Mouse (Mus musculus): ENCODE measurements around the gene Zfp868.
"Not testable (repeated sequence)": the region's sequence is repeated elsewhere in the genome, so short reads cannot be mapped to it uniquely, and the experiment has no call there.

Zfp868 gene

DNA sequence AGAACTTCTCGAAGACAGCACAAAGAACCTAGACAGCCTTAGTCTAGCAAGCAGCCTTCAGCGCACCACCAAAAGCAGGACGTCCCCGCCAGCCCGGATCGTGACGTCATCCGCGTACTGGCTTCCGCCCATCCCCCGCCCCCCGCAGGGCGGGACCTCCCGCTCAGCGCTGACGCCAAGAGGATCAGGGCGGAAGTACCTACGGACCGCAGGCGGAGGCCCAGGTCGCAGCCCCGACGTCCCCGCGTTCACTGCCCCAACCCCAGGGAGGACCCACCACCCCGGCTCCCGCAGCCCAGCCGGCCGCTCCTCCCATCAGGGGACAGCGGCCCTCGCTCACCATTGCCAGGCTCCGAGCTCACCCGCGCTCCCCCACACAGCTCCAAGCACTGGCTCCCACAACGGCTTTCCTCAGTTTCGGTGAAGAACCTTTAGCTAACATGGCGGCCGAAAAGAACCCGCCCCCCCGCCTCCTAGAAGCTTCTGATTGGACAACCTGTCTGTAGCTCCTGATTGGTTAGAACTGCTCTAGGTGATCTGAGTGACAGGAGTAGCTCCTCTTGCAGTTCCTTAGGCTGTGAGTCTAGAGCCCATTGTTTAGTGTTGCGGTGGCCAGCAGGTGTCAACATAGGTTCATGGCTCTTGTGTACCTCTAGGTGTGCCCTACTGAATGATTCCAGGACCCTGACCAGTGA is at the start of gene Zfp868:
TSS of gene Zfp868 (minus strand) at position 454 of the 695 bp plus-strand sequence.
- H3K36me3 ChIP-seq (ENCODE audit: control insufficient read depth, insufficient read depth, low read length, poor library complexity, severe bottlenecking), result no peaks in the 10 kb centered on the region
- H3K27me3 ChIP-seq (ENCODE audit: control insufficient read depth, insufficient read depth, low read length, poor library complexity, severe bottlenecking), result no peaks in the 10 kb centered on the region
- peak; percentile 99 for DNase-seq (ENCODE audit: low read depth, low spot score)

DNA sequence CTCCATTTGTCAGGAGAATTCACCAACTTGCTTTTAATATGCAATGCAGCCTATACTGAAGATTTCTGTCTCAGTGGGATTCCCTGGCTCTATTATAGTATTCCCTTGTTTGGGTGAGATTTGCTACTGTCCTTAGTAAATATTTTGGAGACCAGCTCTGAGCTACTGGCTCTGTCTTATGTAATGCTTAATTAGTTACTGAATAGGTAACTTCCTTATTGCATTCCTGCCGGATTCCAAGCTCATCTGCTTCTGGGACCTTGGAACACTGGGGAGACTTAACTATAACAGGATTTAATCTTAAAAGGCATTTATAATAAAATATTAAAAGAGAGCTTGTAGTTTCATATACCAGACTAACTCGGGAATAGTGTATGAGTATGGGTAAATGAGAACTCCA is 39.7 kb upstream of the Zfp868 start:
- not testable (repeated sequence) for DNase-seq (ENCODE audit: low read depth, low spot score); H3K36me3 ChIP-seq (ENCODE audit: control insufficient read depth, insufficient read depth, low read length, poor library complexity, severe bottlenecking); H3K27me3 ChIP-seq (ENCODE audit: control insufficient read depth, insufficient read depth, low read length, poor library complexity, severe bottlenecking)

- Histone ChIP-seq H3K27me3 (ENCODE audit: control insufficient read depth, insufficient read depth, low read length, poor library complexity, severe bottlenecking) (no peaks in the 10 kb centered on the region), H3K36me3 (ENCODE audit: control insufficient read depth, insufficient read depth, low read length, poor library complexity, severe bottlenecking) (no peaks in the 10 kb centered on the region)
- DNase-seq (ENCODE audit: low read depth, low spot score), result no peak
These were observed 35.9 kb upstream of the Zfp868 start for GRCm38 (mm10) chr8:69661294-69661693.

DNA sequence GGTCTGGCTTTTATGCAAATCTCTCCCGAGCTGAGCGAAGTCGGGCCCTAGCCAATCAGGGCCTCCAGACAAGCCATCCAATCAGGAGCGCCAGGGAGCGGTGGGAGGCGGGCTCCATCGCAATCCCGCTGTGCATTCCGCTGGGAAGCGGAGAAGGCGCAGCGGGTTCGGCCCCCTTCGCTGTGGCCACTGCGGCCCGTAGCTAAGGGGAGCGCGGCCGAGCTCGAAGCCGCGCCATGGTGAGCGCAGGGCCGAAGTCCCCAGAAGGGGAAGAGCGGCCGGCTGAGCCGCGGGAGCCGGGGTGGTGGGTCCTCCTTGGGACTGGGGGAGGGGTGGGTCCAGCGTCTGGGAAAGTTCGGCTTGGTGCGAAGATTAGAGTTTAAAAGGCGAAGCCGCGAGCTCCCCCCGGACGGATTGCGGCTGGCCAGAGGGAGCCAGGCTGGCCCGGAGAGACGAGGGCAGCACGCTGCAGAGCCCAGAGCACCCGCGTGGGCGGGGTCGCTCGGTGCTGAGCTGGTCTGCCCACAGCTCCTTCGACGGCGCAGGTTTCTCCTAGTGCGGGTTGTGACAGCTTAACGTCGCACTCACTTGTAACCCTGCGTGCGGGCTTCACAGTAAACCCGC is 29.1 kb upstream of the Zfp868 start, which contains the start of gene Zfp964:
TSS of gene Zfp964 (plus strand) at position 122 of the 624 bp plus-strand sequence.
- DNase-seq (ENCODE audit: low read depth, low spot score), result peak; percentile 87
- no peaks in the 10 kb centered on the region for H3K36me3 ChIP-seq (ENCODE audit: control insufficient read depth, insufficient read depth, low read length, poor library complexity, severe bottlenecking)
- no peaks in the 10 kb centered on the region for H3K27me3 ChIP-seq (ENCODE audit: control insufficient read depth, insufficient read depth, low read length, poor library complexity, severe bottlenecking)

GRCm38 (mm10) chr8:69653808-69654357 is 28.5 kb upstream of the Zfp868 start:
- no peak for DNase-seq (ENCODE audit: low read depth, low spot score)
- Histone ChIP-seq H3K27me3 (ENCODE audit: control insufficient read depth, insufficient read depth, low read length, poor library complexity, severe bottlenecking) (no peaks in the 10 kb centered on the region), H3K36me3 (ENCODE audit: control insufficient read depth, insufficient read depth, low read length, poor library complexity, severe bottlenecking) (no peaks in the 10 kb centered on the region)

GRCm38 (mm10) chr8:69618078-69618477 is 7.3 kb downstream of the Zfp868 start:
- H3K36me3 ChIP-seq (ENCODE audit: control insufficient read depth, insufficient read depth, low read length, poor library complexity, severe bottlenecking), result 0 out of 2 replicates have a peak, but pooled peaks cover 3% of the 10 kb centered on the region
- DNase-seq (ENCODE audit: low read depth, low spot score), result no peak
- no peaks in the 10 kb centered on the region for H3K27me3 ChIP-seq (ENCODE audit: control insufficient read depth, insufficient read depth, low read length, poor library complexity, severe bottlenecking)

DNA sequence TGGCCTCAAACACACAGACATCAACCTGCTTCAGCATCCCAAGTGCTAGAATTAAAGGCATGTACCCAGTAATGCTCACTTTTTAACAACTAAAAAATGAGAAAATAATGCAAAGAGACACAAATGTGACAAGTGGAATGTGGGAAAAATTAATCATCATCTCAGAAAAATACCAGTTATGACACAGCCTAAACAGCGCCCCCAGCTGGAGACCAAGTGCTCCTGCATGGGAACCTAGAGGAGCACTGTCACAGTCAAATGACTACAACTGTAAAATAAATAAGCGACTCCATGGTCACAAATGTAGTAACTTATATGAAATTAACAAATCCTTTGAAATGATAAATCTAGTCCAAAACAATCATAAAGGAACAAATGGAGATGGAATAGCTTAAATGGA is 10.7 kb downstream of the Zfp868 start:
- Histone ChIP-seq H3K36me3 (ENCODE audit: control insufficient read depth, insufficient read depth, low read length, poor library complexity, severe bottlenecking) (peaks cover 16% of the 10 kb centered on the region), H3K27me3 (ENCODE audit: control insufficient read depth, insufficient read depth, low read length, poor library complexity, severe bottlenecking) (no peaks in the 10 kb centered on the region)
- DNase-seq (ENCODE audit: low read depth, low spot score), result peak; percentile 44

GRCm38 (mm10) chr8:69597598-69597997 is 27.8 kb downstream of the Zfp868 start:
- H3K36me3 ChIP-seq (ENCODE audit: control insufficient read depth, insufficient read depth, low read length, poor library complexity, severe bottlenecking); H3K27me3 ChIP-seq (ENCODE audit: control insufficient read depth, insufficient read depth, low read length, poor library complexity, severe bottlenecking); DNase-seq (ENCODE audit: low read depth, low spot score): not testable (repeated sequence)

DNA sequence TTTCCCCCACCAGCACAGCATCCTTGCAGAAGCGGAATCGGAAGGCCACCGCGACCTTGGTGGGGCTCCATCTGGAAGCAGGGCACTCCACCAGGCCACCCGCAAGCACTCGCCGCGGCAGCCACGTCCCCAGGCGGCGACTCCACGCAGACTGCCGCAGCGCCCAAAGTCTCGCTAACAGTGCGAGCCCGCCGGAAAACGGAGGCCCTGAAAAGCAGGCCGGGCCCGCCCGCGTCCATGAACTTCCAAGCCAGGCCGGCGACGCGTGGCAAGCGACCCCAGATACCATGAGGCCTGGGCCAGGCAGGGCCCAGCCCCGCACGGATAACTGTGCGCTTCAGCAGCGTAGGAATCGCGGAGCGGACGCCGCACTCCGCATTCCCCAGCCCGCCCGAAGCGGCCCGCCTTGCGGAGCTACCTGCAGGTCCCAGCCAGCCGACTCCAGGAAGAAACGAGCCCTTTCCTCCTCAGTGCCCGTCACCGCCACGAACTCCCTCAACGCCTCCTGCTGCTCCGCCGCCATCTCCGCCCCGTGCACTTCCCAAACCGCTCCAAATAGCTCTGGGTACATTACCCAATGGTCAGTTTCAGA is 40.6 kb downstream of the Zfp868 start:
- Histone ChIP-seq H3K36me3 (ENCODE audit: control insufficient read depth, insufficient read depth, low read length, poor library complexity, severe bottlenecking) (no peaks in the 10 kb centered on the region), H3K27me3 (ENCODE audit: control insufficient read depth, insufficient read depth, low read length, poor library complexity, severe bottlenecking) (no peaks in the 10 kb centered on the region)
- DNase-seq (ENCODE audit: low read depth, low spot score), result no peak

GRCm38 (mm10) chr8:69584201-69584600 is 41.1 kb downstream of the Zfp868 start:
- not testable (repeated sequence) for H3K36me3 ChIP-seq (ENCODE audit: control insufficient read depth, insufficient read depth, low read length, poor library complexity, severe bottlenecking); DNase-seq (ENCODE audit: low read depth, low spot score); H3K27me3 ChIP-seq (ENCODE audit: control insufficient read depth, insufficient read depth, low read length, poor library complexity, severe bottlenecking)

All from splenic B cell, adult 2 months (primary cell).